Mouse (Mus musculus) erythroblast, embryonic 14.5 days (primary cell): ENCODE results near the gene Zfp277. TPM values are rescaled to one million over a fixed set of nuclear protein-coding genes. Genes with fewer than 3 reads are reported as not detected.

ENCODE experiments used
- H3K27me3 ChIP-seq: 2 replicates; pipeline ENCODE4 v1.6.1; 2012; ENCODE audit warnings: inconsistent platforms; ENCODE audit not compliant: control insufficient read depth
- H3K36me3 ChIP-seq: 2 replicates; pipeline ENCODE4 v1.6.1; 2012; ENCODE audit warnings: mild to moderate bottlenecking, inconsistent platforms; ENCODE audit not compliant: control insufficient read depth
- H3K4me1 ChIP-seq: 2 replicates; pipeline ENCODE4 v1.6.1; 2012; ENCODE audit warnings: inconsistent platforms; ENCODE audit not compliant: control insufficient read depth
- H3K4me3 ChIP-seq: replicated peaks from 2 replicates; pipeline ENCODE3; 2012; ENCODE audit warnings: moderate library complexity, mild to moderate bottlenecking, inconsistent platforms
- H3K9me3 ChIP-seq: 2 replicates; pipeline ENCODE4 v1.6.1; 2012; ENCODE audit warnings: low read length, inconsistent platforms, mixed read lengths; ENCODE audit not compliant: control insufficient read depth
- GATA1 ChIP-seq: IDR thresholded peaks from 2 replicates; pipeline ENCODE4 v1.6.1; 2012; ENCODE audit warnings: low read length, inconsistent platforms, mixed read lengths
- TAL1 ChIP-seq: IDR thresholded peaks from 3 replicates; pipeline ENCODE4 v1.6.1; 2012; ENCODE audit warnings: low read length, inconsistent platforms, mixed read lengths
- polyA plus RNA-seq: library from polyadenylated mRNA; stranded (reverse); fragments of >175 nt; gene quantifications from 2 replicates; pipeline ENCODE4 v1.2.3, GENCODE M21; 2012

Gene Zfp277
- polyA plus RNA-seq, 1 experiment, result 0.08 TPM

GRCm38 (mm10) chr12:40382539-40382938 lies 63.2 kb downstream of the Zfp277 start:
- no peaks in the 10 kb centered on the region for H3K4me1 ChIP-seq
- no peaks in the 10 kb centered on the region for H3K36me3 ChIP-seq
- H3K9me3 ChIP-seq, result no peaks in the 10 kb centered on the region
- H3K27me3 ChIP-seq, result no peaks in the 10 kb centered on the region
- TF ChIP-seq GATA1, result no peak
- no peak for TF ChIP-seq TAL1
- no peak overlapping the region for H3K4me3 ChIP-seq

GRCm38 (mm10) chr12:40381824-40382223 lies 63.9 kb downstream of the Zfp277 start:
- H3K9me3 ChIP-seq, result no peaks in the 10 kb centered on the region
- TF ChIP-seq GATA1 (no peak), TAL1 (no peak)
- H3K36me3 ChIP-seq, result no peaks in the 10 kb centered on the region
- no peak overlapping the region for H3K4me3 ChIP-seq
- no peaks in the 10 kb centered on the region for H3K4me1 ChIP-seq
- no peaks in the 10 kb centered on the region for H3K27me3 ChIP-seq

- Histone ChIP-seq H3K9me3 (no peaks in the 10 kb centered on the region), H3K4me3 (no peak overlapping the region), H3K27me3 (no peaks in the 10 kb centered on the region), H3K4me1 (no peaks in the 10 kb centered on the region), H3K36me3 (no peaks in the 10 kb centered on the region)
- TF ChIP-seq GATA1 (no peak), TAL1 (no peak)
These were observed 64.4 kb downstream of the Zfp277 start for GRCm38 (mm10) chr12:40381173-40381801.

- no peaks in the 10 kb centered on the region for H3K27me3 ChIP-seq
- H3K4me1 ChIP-seq, result no peaks in the 10 kb centered on the region
- no peak for TF ChIP-seq TAL1
- TF ChIP-seq GATA1, result no peak
- H3K9me3 ChIP-seq, result no peaks in the 10 kb centered on the region
- H3K36me3 ChIP-seq, result no peaks in the 10 kb centered on the region
- no peak overlapping the region for H3K4me3 ChIP-seq
These were observed 66.2 kb downstream of the Zfp277 start for GRCm38 (mm10) chr12:40379538-40379923.

- Histone ChIP-seq H3K4me1 (no peaks in the 10 kb centered on the region), H3K9me3 (no peaks in the 10 kb centered on the region), H3K4me3 (no peak overlapping the region), H3K36me3 (no peaks in the 10 kb centered on the region), H3K27me3 (no peaks in the 10 kb centered on the region)
- TF ChIP-seq GATA1 (no peak), TAL1 (no peak)
These were observed 66.8 kb downstream of the Zfp277 start for GRCm38 (mm10) chr12:40378621-40379537.

- Histone ChIP-seq H3K9me3 (no peaks in the 10 kb centered on the region), H3K27me3 (no peaks in the 10 kb centered on the region), H3K4me1 (no peaks in the 10 kb centered on the region), H3K4me3 (no peak overlapping the region), H3K36me3 (no peaks in the 10 kb centered on the region)
- no peak for TF ChIP-seq GATA1
- TF ChIP-seq TAL1, result no peak
These were observed 93.8 kb downstream of the Zfp277 start for GRCm38 (mm10) chr12:40351879-40352278.

- no peak overlapping the region for H3K4me3 ChIP-seq
- no peak for TF ChIP-seq TAL1
- TF ChIP-seq GATA1, result no peak
These were observed 97.5 kb downstream of the Zfp277 start for GRCm38 (mm10) chr12:40348251-40348650.

GRCm38 (mm10) chr12:40347060-40347698 lies 98.5 kb downstream of the Zfp277 start:
- H3K4me3 ChIP-seq, result no peak overlapping the region
- TF ChIP-seq TAL1 (no peak), GATA1 (no peak)
- no peaks in the 10 kb centered on the region for H3K4me1 ChIP-seq
- no peaks in the 10 kb centered on the region for H3K36me3 ChIP-seq
- H3K9me3 ChIP-seq, result no peaks in the 10 kb centered on the region
- H3K27me3 ChIP-seq, result no peaks in the 10 kb centered on the region

More at GRCm38 (mm10) chr12:40348251-40348650, 97.5 kb downstream of the Zfp277 start:
- no peaks in the 10 kb centered on the region for H3K27me3 ChIP-seq
- no peaks in the 10 kb centered on the region for H3K9me3 ChIP-seq
- no peaks in the 10 kb centered on the region for H3K36me3 ChIP-seq
- H3K4me1 ChIP-seq, result no peaks in the 10 kb centered on the region

GRCm38 (mm10) chr12:40341443-40341842 lies 104.3 kb downstream of the Zfp277 start:
- Histone ChIP-seq H3K4me1 (no peaks in the 10 kb centered on the region), H3K36me3 (no peaks in the 10 kb centered on the region), H3K4me3 (no peak overlapping the region), H3K9me3 (no peaks in the 10 kb centered on the region), H3K27me3 (no peaks in the 10 kb centered on the region)
- TF ChIP-seq TAL1 (no peak), GATA1 (no peak)
